Mouse (Mus musculus): ENCODE results near the gene Insig2.

Gene Insig2

GRCm38 (mm10) chr1:121332485-121332884 lies at the start of gene Insig2:
Gene Insig2 (minus strand): TSS chr1:121332589.
- DNase-seq (ENCODE audit: low spot score in 2 of 2): no peak

- DNase-seq (ENCODE audit: low spot score in 2 of 2): no peak
Observed at GRCm38 (mm10) chr1:121381562-121381961, 49.2 kb upstream of the Insig2 start.

DNA sequence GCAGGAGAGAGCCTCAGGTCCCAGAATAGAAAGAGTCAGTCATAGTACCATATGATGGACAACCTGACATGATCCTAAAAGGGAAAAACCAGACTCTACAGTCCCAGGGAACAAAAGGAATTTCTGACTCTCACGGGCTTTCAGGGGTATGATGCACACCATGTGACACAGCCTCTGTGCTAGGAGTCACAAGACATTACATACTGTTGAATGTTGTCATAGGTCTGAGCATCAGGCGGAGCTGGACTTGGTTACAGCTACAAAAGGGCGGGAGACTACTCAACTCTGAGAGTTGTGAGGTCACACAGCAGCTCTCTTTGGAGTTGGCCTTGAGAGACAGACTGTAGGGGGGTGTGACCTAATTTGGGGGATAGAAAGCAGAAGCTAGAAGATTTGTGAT lies 47.6 kb upstream of the Insig2 start:
- DNase-seq (ENCODE audit: low spot score in 2 of 2): no peak

DNA sequence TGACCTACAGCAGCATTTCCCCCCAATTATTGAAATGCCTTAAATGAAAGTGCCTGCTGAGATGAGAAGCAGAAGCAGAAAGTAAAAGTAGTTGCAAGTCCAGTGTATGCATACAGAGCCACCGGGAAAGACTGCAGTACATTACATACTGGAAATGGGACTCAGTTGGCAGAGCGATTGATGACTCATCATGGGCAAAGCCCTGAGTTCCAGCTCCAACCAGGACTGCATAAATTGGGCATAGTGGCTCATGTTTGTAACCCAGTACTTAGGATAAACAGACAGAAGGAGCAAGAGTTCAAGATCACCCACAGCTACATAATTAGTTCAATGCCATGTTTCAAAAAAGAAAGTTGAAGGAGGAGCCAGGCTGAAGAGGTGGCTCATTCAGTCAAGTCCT lies 45.5 kb upstream of the Insig2 start:
- no peak for DNase-seq (ENCODE audit: low spot score in 2 of 2)

DNA sequence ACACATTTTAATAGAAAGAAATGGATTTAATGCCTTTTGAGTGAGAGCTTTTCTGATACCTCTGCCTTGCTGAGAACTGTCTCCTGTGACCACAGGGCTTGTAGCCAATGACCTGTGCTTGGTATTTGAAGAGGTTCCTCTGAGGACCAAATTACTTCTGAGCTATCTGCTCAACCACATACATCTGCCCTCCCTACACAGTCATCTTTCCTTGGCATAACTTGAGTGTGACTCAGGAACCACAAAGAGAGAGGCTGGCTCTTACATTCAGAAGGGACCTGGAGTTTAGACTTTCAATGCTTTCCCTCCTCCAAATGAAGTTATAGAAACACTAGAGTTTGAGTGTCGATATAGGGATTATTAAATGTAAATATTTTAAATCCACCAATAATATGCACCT lies 45.0 kb upstream of the Insig2 start:
- DNase-seq (ENCODE audit: low spot score in 2 of 2): no peak

- DNase-seq (ENCODE audit: low spot score in 2 of 2): no peak
Observed at GRCm38 (mm10) chr1:121373631-121374030, 41.2 kb upstream of the Insig2 start.

GRCm38 (mm10) chr1:121372656-121373055 lies 40.3 kb upstream of the Insig2 start:
- no peak for DNase-seq (ENCODE audit: low spot score in 2 of 2)

GRCm38 (mm10) chr1:121371449-121371848 lies 39.1 kb upstream of the Insig2 start:
- no peak for DNase-seq (ENCODE audit: low spot score in 2 of 2)

DNA sequence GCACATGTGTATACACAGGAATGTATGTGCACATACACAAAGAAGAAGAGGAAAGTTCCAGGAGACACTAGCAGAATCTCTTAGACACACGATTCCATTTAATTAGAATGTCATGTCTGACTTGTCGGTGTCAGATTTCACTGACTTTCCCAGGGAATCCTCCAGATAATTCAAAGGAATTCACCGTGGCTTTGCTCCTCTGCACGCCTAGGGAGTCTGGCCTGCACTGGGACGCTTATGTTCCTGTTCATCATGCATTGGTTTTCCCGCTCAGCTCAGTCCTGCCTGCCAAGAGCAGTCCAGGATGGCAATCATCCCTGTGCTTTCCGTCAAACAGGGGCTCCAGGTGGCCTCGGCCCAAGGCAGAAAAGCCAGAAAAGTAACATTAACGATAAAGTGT lies 34.9 kb upstream of the Insig2 start:
- no peak for DNase-seq (ENCODE audit: low spot score in 2 of 2)

DNA sequence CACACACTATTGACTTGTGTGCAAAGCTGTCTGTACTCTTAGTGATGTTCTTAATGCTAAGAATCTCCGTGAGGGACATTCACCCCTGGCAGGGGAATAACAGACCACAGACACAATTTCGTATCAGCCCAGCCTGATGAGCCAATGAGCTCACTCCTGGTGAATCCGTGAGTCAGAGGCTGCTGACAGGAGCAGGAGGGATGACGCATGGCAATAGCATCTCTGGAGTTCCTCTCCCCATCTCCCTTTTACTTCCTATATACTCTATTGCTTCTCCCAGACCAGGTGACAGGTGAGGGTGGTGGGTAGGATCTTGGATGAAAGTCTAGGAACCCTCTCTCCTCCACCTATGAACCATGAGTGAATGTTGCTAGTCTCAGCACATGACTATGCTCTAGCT lies 28.2 kb upstream of the Insig2 start:
- DNase-seq (ENCODE audit: low spot score in 2 of 2): no peak

- no peak for DNase-seq (ENCODE audit: low spot score in 2 of 2)
Observed at GRCm38 (mm10) chr1:121359680-121360079, 27.3 kb upstream of the Insig2 start.

DNA sequence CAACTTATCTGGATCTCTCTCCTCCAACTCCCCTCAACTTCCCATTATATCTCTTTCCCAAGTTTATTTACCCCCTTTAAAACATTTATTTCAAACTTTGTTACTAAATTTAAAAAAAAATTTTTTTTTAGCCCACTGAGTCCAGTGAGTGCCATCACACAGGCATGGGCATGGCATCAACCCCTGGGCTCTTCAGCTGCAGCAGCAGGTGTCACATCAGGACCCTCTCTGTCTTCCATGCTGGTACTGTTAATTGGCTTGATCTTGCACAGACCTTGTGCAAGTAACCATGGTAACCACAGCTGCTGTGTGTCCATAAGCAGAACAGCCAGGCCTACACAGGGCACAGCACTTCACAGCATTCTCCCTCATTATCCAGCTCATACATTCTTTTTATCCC lies 21.4 kb upstream of the Insig2 start:
- DNase-seq (ENCODE audit: low spot score in 2 of 2): no peak

GRCm38 (mm10) chr1:121351037-121351436 lies 18.6 kb upstream of the Insig2 start:
- no peak for DNase-seq (ENCODE audit: low spot score in 2 of 2)

DNA sequence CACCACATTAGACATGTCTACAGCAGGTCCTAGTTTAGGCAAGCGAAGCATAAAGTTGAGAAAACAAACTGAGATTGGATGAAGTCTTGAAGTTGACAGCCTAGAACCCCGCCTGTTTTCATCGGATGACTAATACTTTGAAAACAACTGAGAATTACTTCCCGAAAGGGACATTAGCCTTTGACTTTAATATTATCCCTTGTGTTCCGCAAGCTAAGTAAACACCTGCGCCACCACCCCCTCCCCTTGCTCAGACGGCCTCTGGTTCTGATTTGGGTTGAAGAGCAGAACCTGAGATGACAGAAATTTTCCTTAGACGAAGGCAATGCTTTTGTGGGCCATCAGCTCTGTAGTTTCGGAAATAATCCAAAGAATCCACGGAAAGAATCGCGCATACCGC lies 18.2 kb upstream of the Insig2 start:
- no peak for DNase-seq (ENCODE audit: low spot score in 2 of 2)

DNA sequence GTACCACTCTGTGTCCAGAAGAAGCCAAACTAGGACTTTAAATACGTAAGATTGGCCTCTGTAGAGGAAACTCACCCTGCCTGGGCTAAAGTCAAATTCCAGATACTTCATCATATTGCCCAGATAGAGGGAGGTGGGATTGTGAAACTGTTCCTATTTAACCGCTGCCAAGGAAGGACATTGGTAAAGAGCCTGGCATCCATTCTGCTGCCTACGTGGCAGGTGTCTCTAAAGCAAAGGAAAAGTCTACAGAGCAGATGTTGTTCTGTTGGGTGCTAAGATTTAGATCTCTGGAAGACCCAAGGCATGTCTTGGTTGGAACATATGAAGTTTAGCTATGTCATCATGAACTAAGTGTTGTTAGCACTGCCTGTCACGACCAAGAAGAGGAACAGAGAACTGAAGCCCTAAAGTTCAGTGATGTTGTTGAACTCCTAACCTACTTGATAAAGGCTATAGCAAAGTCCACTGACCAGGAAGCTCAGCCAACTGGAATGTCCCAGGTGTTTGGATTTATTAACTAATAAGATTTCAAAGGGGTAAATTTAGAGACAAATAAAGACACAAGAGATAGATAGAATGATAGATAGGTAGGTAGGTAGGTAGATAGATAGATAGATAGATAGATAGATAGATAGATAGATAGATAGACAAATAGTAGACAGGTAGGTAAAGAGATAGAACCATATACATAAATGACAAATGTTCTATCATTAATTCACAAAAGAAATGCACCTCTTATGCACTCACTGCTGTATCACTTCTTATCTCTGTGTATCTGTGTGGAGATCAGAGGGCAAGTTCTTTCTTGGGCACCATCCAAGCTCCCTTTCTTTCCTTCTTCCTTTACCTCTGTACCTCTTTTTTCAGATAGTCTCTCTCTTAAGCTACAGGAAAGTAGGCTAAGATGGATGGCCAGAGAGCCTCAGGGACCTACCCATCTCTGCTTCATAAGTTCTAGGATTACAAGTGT lies 16.8 kb upstream of the Insig2 start:
- no peak for DNase-seq (ENCODE audit: low spot score in 2 of 2)

DNA sequence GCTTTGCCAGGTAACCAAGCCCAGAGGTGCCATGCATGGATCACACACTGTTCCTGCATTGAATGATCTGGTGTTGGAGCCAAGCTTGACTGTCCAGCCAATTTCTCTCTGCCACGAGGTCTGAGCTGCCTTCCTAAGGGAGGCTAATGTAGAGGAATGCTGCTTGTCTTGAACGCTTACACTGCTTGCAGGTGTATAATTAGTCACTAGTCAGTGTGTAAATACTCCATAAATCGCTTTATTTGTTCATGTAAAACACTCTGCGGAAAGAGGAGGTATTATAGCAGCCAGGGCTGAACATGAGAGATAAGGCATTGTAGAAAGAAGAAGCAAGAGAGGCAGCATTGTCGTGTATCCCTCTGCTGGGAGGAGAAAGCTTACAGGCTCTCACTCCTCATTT lies 11.6 kb upstream of the Insig2 start:
- DNase-seq (ENCODE audit: low spot score in 2 of 2): no peak

DNA sequence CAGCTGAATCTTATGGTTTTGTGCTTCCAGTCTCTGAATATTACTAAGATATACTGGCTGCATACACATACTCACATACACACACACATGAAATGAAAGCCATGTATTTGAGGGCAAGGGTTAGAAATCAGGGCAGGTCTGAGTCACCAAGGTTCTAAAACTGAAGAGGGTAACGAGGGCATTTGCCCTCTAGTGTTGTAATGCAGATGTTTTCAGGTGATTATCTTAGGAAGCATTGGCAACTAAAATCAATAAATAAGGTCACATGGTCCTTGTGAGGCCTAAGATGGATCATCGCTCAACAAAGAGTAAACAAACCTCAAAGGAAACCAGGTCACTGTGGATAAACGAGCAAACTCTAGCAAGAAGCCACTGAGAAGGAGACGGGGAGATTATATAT lies 3.4 kb upstream of the Insig2 start:
- no peak for DNase-seq (ENCODE audit: low spot score in 2 of 2)

DNA sequence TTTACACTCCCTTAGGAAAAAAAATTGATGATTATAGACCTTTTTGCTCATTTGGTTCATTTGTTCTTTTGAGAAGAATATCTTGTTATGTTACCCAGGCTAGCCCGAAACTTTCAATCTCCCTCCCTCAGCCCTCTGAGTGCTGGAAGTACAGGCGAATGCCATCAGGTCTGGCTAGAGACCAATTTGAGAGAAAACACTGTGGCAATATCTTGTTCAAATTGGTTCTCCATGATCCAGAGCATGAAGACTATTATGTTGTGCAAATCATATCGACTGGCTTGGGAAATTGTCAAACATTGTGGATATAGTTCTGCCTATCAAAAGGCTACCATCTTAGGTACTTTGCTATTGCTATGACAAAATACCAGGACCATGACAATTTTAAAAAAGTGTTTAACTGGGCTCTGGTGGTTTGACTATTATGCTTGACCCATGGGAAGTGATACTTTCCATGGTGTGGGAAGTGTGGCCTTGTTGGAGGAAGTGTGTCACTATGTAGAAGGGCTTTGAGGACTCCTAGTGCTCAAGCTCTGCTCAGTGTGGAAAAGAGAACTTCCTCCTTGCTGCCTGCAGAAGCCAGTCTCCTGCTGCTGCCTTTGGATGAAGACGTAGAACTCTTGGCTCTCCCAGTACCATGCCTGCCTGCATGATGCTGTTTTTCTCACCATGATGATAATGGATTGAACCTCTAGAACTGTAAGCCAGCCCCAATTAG lies 1.8 kb upstream of the Insig2 start:
- DNase-seq (ENCODE audit: low spot score in 2 of 2): no peak

- no peak for DNase-seq (ENCODE audit: low spot score in 2 of 2)
Observed at GRCm38 (mm10) chr1:121330621-121331020, 1.8 kb downstream of the Insig2 start.

DNA sequence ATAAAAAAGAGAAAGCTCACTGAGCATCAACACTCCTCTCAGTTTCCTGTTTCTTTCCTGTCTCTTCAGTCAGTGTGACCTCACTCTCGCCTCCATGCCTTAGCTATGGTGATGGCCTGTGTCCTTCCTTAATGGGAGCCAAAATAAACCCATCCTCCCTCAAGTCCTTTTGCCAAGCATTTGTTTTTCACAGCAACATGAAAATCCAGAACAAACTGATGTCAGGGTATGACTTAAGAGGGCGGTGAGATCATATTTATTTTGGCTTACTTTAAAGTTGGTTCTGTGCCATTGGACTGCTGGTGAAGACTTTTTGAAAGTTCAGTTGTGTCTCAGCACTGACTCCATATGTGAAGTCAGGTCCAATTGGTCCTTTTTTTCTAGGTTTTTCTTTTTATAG lies 3.0 kb downstream of the Insig2 start:
- no peak for DNase-seq (ENCODE audit: low spot score in 2 of 2)

DNA sequence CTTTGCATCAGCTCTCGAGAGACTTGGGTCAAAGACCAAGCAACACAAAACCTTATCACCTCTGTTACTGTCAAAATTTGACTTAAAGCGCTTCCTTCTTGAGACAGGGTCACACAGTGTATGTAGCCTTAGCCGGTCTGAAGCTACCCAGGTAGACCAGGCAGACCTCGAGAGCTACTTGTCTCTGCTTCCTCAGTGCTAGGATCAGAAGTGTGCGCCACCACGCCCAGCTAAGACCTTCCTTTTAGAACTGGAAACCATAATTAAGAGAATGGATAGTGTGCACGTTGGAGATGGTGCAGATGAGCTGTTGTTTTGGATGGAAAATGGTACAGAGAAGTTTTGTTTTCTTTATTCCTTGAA lies 4.2 kb downstream of the Insig2 start:
- DNase-seq (ENCODE audit: low spot score in 2 of 2): no peak

DNA sequence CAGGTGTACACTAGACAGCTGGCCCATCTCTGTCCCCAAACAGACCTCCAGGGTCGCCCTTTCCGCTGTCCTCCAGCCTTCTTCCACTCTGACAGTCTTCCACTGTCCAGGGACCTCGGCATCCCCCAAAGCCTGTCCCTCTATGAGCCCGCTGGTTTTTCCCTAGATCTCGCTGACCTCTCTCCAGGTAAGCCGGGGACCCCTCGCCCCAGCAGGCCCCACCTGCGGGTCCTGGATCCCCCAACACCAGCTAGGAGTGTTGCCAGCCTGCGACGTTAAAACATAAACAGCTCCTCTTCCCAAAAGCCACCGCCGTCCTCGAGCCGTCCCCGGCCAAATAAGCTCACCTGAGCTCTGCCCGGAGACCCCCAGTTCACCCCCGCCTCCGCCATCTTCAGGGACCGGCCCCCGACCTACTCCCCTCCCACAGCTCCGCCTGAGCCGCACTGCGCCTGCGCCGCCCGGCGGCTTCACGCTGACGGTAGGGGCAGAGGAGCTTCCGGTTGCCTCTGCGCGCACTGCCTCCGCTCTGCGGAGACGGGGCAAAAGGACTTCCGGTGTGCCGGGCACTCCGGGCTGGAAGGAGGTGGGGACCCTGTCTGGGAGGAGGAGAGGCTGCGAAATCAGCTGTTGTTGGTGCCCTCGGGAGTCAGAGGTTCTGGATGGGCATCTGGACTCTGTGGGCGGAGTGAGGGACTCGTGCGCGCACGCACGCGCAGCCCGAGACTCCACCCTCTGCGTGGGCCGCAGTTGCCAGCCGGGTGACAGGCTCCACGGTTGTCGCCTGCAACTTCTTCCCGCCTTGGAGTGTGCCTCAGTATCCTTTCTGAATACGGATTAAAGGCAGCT lies 4.8 kb downstream of the Insig2 start:
- DNase-seq (ENCODE audit: low spot score in 2 of 2): peak; percentile 89 to 93

Data from frontal cortex, postnatal 10 days (tissue).